Mouse (Mus musculus) kidney, postnatal 0 days (tissue): ENCODE data around the gene Mxra7. TPM values are rescaled to one million over a fixed set of nuclear protein-coding genes. Genes with fewer than 3 reads are reported as not detected.
A peak's percentile ranks its signal among the peaks of the same experiment; 100 is the strongest.

Experiments used
- ATAC-seq: fragments of 200-750 bp; cut with Nextera tagmentation; replicated peaks from 2 replicates; pipeline ENCODE4 v1.8.0; 2017; ENCODE audit warnings: low read depth, moderate number of reproducible peaks, moderate TSS enrichment, moderate library complexity; ENCODE audit not compliant: low FRiP score
- DNase-seq: peaks from one replicate; pipeline ENCODE4 v3.0.0-alpha.2; 2016; ENCODE audit warnings: low spot score
- H3K27ac ChIP-seq: fragments of 300-500 bp; sonication (generic); 2 replicates; pipeline ENCODE4 v1.5.1; 2014; ENCODE audit warnings: mild to moderate bottlenecking
- H3K27me3 ChIP-seq: fragments of 300-500 bp; sonication (generic); 2 replicates; pipeline ENCODE4 v1.6.1; 2014; ENCODE audit warnings: low read length, mixed read lengths; ENCODE audit not compliant: insufficient read depth
- H3K36me3 ChIP-seq: fragments of 300-500 bp; sonication (generic); 2 replicates; pipeline ENCODE4 v1.6.1; 2014; ENCODE audit warnings: low read length, mixed read lengths; ENCODE audit not compliant: insufficient read depth
- H3K4me1 ChIP-seq: fragments of 300-500 bp; sonication (generic); replicated peaks from 2 replicates; pipeline ENCODE4 v1.6.1; 2014; ENCODE audit warnings: antibody characterized with exemption, low read length, mixed read lengths; ENCODE audit not compliant: insufficient read depth
- H3K4me2 ChIP-seq: fragments of 300-500 bp; sonication (generic); 2 replicates; pipeline ENCODE4 v1.6.1; 2014; ENCODE audit warnings: mild to moderate bottlenecking, low read length, moderate library complexity, mixed read lengths
- H3K4me3 ChIP-seq: fragments of 300-500 bp; sonication (generic); replicated peaks from 2 replicates; pipeline ENCODE4 v1.5.1; 2014; ENCODE audit warnings: low read depth, low read length
- H3K9ac ChIP-seq: fragments of 300-500 bp; sonication (generic); 2 replicates; pipeline ENCODE4 v1.6.1; 2014; ENCODE audit warnings: low read depth, low read length
- H3K9me3 ChIP-seq: fragments of 300-500 bp; sonication (generic); replicated peaks from 2 replicates; pipeline ENCODE4 v1.6.1; 2016; ENCODE audit warnings: low read length, inconsistent platforms, mixed read lengths
- CTCF ChIP-seq: IDR thresholded peaks from 2 replicates; pipeline ENCODE4 v1.5.1; 2016; ENCODE audit warnings: antibody characterized with exemption, low read depth, mild to moderate bottlenecking, moderate library complexity
- WGBS: fragments of 180-500 bp; shearing (Covaris S2); extraction: QIAGEN DNeasy Blood & Tissue Kit; methylation state at CpG from one replicate; pipeline ENCODE4 v1.1.7; 2014; 5-methylcytosine and 5-hydroxymethylcytosine counted together
- polyA plus RNA-seq: library from polyadenylated mRNA; unstranded; fragments of >200 nt; fragmentation: Nextera tagmentation; extraction: Ambion mirVana; gene quantifications from 2 replicates; pipeline ENCODE4 v1.2.1, GENCODE M21; 2015

Gene Mxra7
- polyA plus RNA-seq, 1 experiment from 2014 or later: 17.6 TPM

GRCm38 (mm10) chr11:116865945-116866585 lies 38.2 kb upstream of the Mxra7 start:
- 70% methylated on average over 12 of the region's 12 CpGs for WGBS
- ATAC-seq: peak; percentile 89

GRCm38 (mm10) chr11:116864444-116864843 lies 36.6 kb upstream of the Mxra7 start:
- Histone ChIP-seq H3K36me3 (peaks cover 36% of the 10 kb centered on the region), H3K4me1 (no peaks in the 10 kb centered on the region), H3K4me2 (no peak overlapping the region), H3K9ac (no peak overlapping the region), H3K4me3 (no peak overlapping the region), H3K27ac (no peak overlapping the region), H3K27me3 (no peaks in the 10 kb centered on the region), H3K9me3 (no peaks in the 10 kb centered on the region)
- no peak for TF ChIP-seq CTCF
- no peak for DNase-seq
- WGBS: 61% methylated on average over 10 of the region's 10 CpGs
- no peak for ATAC-seq

More at GRCm38 (mm10) chr11:116865945-116866585, 38.2 kb upstream of the Mxra7 start:
- no peak overlapping the region for H3K27ac ChIP-seq
- H3K4me1 ChIP-seq: no peaks in the 10 kb centered on the region
- H3K27me3 ChIP-seq: no peaks in the 10 kb centered on the region
- no peak overlapping the region for H3K4me3 ChIP-seq
- H3K9ac ChIP-seq: no peak overlapping the region
- DNase-seq: no peak
- no peak for TF ChIP-seq CTCF
- no peak overlapping the region for H3K4me2 ChIP-seq
- no peaks in the 10 kb centered on the region for H3K9me3 ChIP-seq
- peaks cover 25% of the 10 kb centered on the region for H3K36me3 ChIP-seq

GRCm38 (mm10) chr11:116857183-116857850 lies 29.5 kb upstream of the Mxra7 start:
- no peak overlapping the region for H3K27ac ChIP-seq
- H3K36me3 ChIP-seq: peaks cover 25% of the 10 kb centered on the region
- TF ChIP-seq CTCF: no peak
- H3K4me1 ChIP-seq: no peaks in the 10 kb centered on the region
- ATAC-seq (no peak), DNase-seq (no peak)
- no peak overlapping the region for H3K4me3 ChIP-seq
- H3K4me2 ChIP-seq: no peak overlapping the region
- H3K9me3 ChIP-seq: no peaks in the 10 kb centered on the region
- H3K27me3 ChIP-seq: no peaks in the 10 kb centered on the region
- 63% methylated on average over 12 of the region's 12 CpGs for WGBS
- H3K9ac ChIP-seq: no peak overlapping the region

- Histone ChIP-seq H3K4me2 (peak overlapping the region; percentile 60), H3K9me3 (no peaks in the 10 kb centered on the region), H3K4me3 (peak overlapping the region; percentile 93), H3K36me3 (peaks cover 5% of the 10 kb centered on the region; the same call in 1 of the 2 replicates), H3K4me1 (0 out of 2 replicates have a peak, but pooled peaks cover 3% of the 10 kb centered on the region), H3K9ac (peak overlapping the region; percentile 95), H3K27ac (peak overlapping the region; percentile 97; the same call in 1 of the 2 replicates), H3K27me3 (no peaks in the 10 kb centered on the region)
- 25% methylated on average over 10 of the region's 10 CpGs for whole genome bisulfite sequencing
- no peak for TF ChIP-seq CTCF
- ATAC-seq (no peak), DNase-seq (no peak)
Measured at GRCm38 (mm10) chr11:116854279-116854678, 26.4 kb upstream of the Mxra7 start.

GRCm38 (mm10) chr11:116853512-116853928 lies 25.7 kb upstream of the Mxra7 start:
- TF ChIP-seq CTCF: no peak
- Histone ChIP-seq H3K4me3 (peak overlapping the region; percentile 93), H3K36me3 (0 out of 2 replicates have a peak, but pooled peaks cover 6% of the 10 kb centered on the region), H3K27ac (peak overlapping the region; percentile 97), H3K9ac (peak overlapping the region; percentile 95), H3K9me3 (no peaks in the 10 kb centered on the region), H3K27me3 (no peaks in the 10 kb centered on the region), H3K4me1 (0 out of 2 replicates have a peak, but pooled peaks cover 3% of the 10 kb centered on the region), H3K4me2 (peak overlapping the region; percentile 60)
- DNase-seq (peak; percentile 98), ATAC-seq (peak; percentile 89)
- under 1% methylated on average over 36 of the region's 36 CpGs for WGBS

GRCm38 (mm10) chr11:116852891-116853511 lies 25.2 kb upstream of the Mxra7 start, which contains the start of gene Srsf2:
TSS of gene Srsf2 (minus strand) at chr11:116853094.
- Histone ChIP-seq H3K9me3 (no peaks in the 10 kb centered on the region), H3K9ac (peak within 1 kb of the TSS; percentile 95), H3K4me2 (peak within 1 kb of the TSS; percentile 60), H3K4me1 (0 out of 2 replicates have a peak, but pooled peaks cover 3% of the 10 kb centered on the region), H3K36me3 (0 out of 2 replicates have a peak, but pooled peaks cover 6% of the 10 kb centered on the region), H3K27ac (peak within 1 kb of the TSS; percentile 97), H3K4me3 (peak within 1 kb of the TSS; percentile 93), H3K27me3 (no peaks in the 10 kb centered on the region)
- no peak for TF ChIP-seq CTCF
- peak; percentile 83 for ATAC-seq
- peak; percentile 97 for DNase-seq
- under 1% methylated on average over 65 of the region's 74 CpGs for whole genome bisulfite sequencing
